Mouse (Mus musculus) hindbrain, embryonic 14.5 days (tissue): ENCODE results near the gene 1700066M21Rik. TPM values are rescaled to one million over a fixed set of nuclear protein-coding genes. Genes with fewer than 3 reads are reported as not detected.

Source experiments
- ATAC-seq: fragments of 200-750 bp; cut with Nextera tagmentation; 2 replicates; pipeline ENCODE4 v1.8.0; 2017; ENCODE audit warnings: moderate number of reproducible peaks, mild to moderate bottlenecking, moderate TSS enrichment, moderate library complexity; ENCODE audit not compliant: low FRiP score
- DNase-seq: peaks from one replicate; pipeline ENCODE4 v3.0.0-alpha.2; 2015; ENCODE audit warnings: low spot score
- H3K27ac ChIP-seq: fragments of 300-500 bp; sonication (generic); 2 replicates; pipeline ENCODE4 v1.5.1; 2014; ENCODE audit warnings: mild to moderate bottlenecking, moderate library complexity
- H3K27me3 ChIP-seq: fragments of 300-500 bp; sonication (generic); 2 replicates; pipeline ENCODE4 v1.6.1; 2014; ENCODE audit warnings: mild to moderate bottlenecking, low read length, mixed read lengths; ENCODE audit not compliant: control insufficient read depth, insufficient read depth
- H3K36me3 ChIP-seq: fragments of 300-500 bp; sonication (generic); replicated peaks from 2 replicates; pipeline ENCODE4 v1.6.1; 2014; ENCODE audit not compliant: control insufficient read depth, insufficient read depth
- H3K4me1 ChIP-seq: fragments of 300-500 bp; sonication (generic); replicated peaks from 2 replicates; pipeline ENCODE4 v1.6.1; 2014; ENCODE audit warnings: antibody characterized with exemption, low read length, mixed read lengths; ENCODE audit not compliant: control insufficient read depth, insufficient read depth
- H3K4me2 ChIP-seq: fragments of 300-500 bp; sonication (generic); replicated peaks from 2 replicates; pipeline ENCODE4 v1.6.1; 2014; ENCODE audit warnings: mild to moderate bottlenecking, moderate library complexity
- H3K4me3 ChIP-seq: fragments of 300-500 bp; sonication (generic); replicated peaks from 2 replicates; pipeline ENCODE4 v1.5.1; 2014; ENCODE audit warnings: mild to moderate bottlenecking, low read length
- H3K9ac ChIP-seq: fragments of 300-500 bp; sonication (generic); 2 replicates; pipeline ENCODE4 v1.6.1; 2014
- H3K9me3 ChIP-seq: fragments of 300-500 bp; sonication (generic); 2 replicates; pipeline ENCODE4 v1.6.1; 2016; ENCODE audit warnings: low read length; ENCODE audit not compliant: control insufficient read depth
- WGBS: fragments of 180-500 bp; shearing (Covaris S2); extraction: QIAGEN DNeasy Blood & Tissue Kit; methylation state at CpG from one replicate; pipeline ENCODE4 v1.1.7; 2014; 5-methylcytosine and 5-hydroxymethylcytosine counted together
- polyA plus RNA-seq: library from polyadenylated mRNA; unstranded; fragments of >200 nt; fragmentation: Nextera tagmentation; extraction: Ambion mirVana; gene quantifications from 2 replicates; pipeline ENCODE4 v1.2.1, GENCODE M21; 2014

Gene 1700066M21Rik
- polyA plus RNA-seq, 1 experiment from 2014 or later, result 23.1 TPM

GRCm38 (mm10) chr1:57408994-57409393 is 31.6 kb downstream of the 1700066M21Rik start:
- ATAC-seq (no peak), DNase-seq (no peak)
- peak overlapping the region; percentile 19 for H3K4me2 ChIP-seq
- H3K4me1 ChIP-seq, result peaks cover 27% of the 10 kb centered on the region
- WGBS, result 96% methylated on average over 2 of the region's 2 CpGs
- no peaks in the 10 kb centered on the region for H3K27me3 ChIP-seq
- H3K9ac ChIP-seq, result no peak overlapping the region
- no peak overlapping the region for H3K4me3 ChIP-seq
- peaks cover 28% of the 10 kb centered on the region for H3K36me3 ChIP-seq
- no peak overlapping the region for H3K27ac ChIP-seq
- H3K9me3 ChIP-seq, result no peaks in the 10 kb centered on the region

- no peaks in the 10 kb centered on the region for H3K9me3 ChIP-seq
- H3K4me3 ChIP-seq, result no peak overlapping the region
- DNase-seq, result no peak
- no peak for ATAC-seq
- no peak overlapping the region for H3K9ac ChIP-seq
- no peaks in the 10 kb centered on the region for H3K27me3 ChIP-seq
- no peak overlapping the region for H3K4me2 ChIP-seq
- no peak overlapping the region for H3K27ac ChIP-seq
- 87% methylated on average over 2 of the region's 2 CpGs for WGBS
- H3K4me1 ChIP-seq, result peaks cover 14% of the 10 kb centered on the region
- peaks cover 53% of the 10 kb centered on the region for H3K36me3 ChIP-seq
Measured at GRCm38 (mm10) chr1:57413397-57413796, 36.0 kb downstream of the 1700066M21Rik start.

GRCm38 (mm10) chr1:57423696-57424095 is 46.3 kb downstream of the 1700066M21Rik start:
- WGBS, result 3% methylated on average over 1 of the region's 1 CpGs
- ATAC-seq, result peak; percentile 83

GRCm38 (mm10) chr1:57428368-57429308 is 51.2 kb downstream of the 1700066M21Rik start:
- Histone ChIP-seq H3K4me1 (peaks cover 16% of the 10 kb centered on the region), H3K27ac (peak overlapping the region; percentile 73), H3K36me3 (no peaks in the 10 kb centered on the region), H3K4me3 (0 out of 2 replicates have a peak overlapping the region, but pooled peaks have one; percentile 10), H3K27me3 (no peaks in the 10 kb centered on the region), H3K9me3 (no peaks in the 10 kb centered on the region), H3K4me2 (peak overlapping the region; percentile 44), H3K9ac (peak overlapping the region; percentile 53)
- DNase-seq (peak; percentile 96), ATAC-seq (peak; percentile 86)
- 47% methylated on average over 16 of the region's 16 CpGs for WGBS

More at GRCm38 (mm10) chr1:57423696-57424095, 46.3 kb downstream of the 1700066M21Rik start:
- H3K9ac ChIP-seq, result no peak overlapping the region
- no peaks in the 10 kb centered on the region for H3K27me3 ChIP-seq
- H3K36me3 ChIP-seq, result no peaks in the 10 kb centered on the region
- H3K4me3 ChIP-seq, result no peak overlapping the region
- H3K4me1 ChIP-seq, result 0 out of 2 replicates have a peak, but pooled peaks cover 2% of the 10 kb centered on the region
- no peaks in the 10 kb centered on the region for H3K9me3 ChIP-seq
- peak; percentile 81 for DNase-seq
- no peak overlapping the region for H3K27ac ChIP-seq
- H3K4me2 ChIP-seq, result no peak overlapping the region

GRCm38 (mm10) chr1:57429786-57430483 is 52.5 kb downstream of the 1700066M21Rik start:
- ATAC-seq (peak; percentile 58; the same call in 1 of the 2 replicates), DNase-seq (peak; percentile 62)
- Histone ChIP-seq H3K9me3 (no peaks in the 10 kb centered on the region), H3K9ac (peak overlapping the region; percentile 2; the same call in 1 of the 2 replicates), H3K4me1 (peaks cover 16% of the 10 kb centered on the region), H3K27ac (peak overlapping the region; percentile 47), H3K4me3 (no peak overlapping the region), H3K4me2 (peak overlapping the region; percentile 44), H3K27me3 (no peaks in the 10 kb centered on the region), H3K36me3 (no peaks in the 10 kb centered on the region)
- 2% methylated on average over 12 of the region's 12 CpGs for WGBS

- 94% methylated on average over 7 of the region's 7 CpGs for WGBS
- Histone ChIP-seq H3K4me1 (peaks cover 29% of the 10 kb centered on the region), H3K4me2 (no peak overlapping the region), H3K27ac (no peak overlapping the region), H3K36me3 (no peaks in the 10 kb centered on the region), H3K9me3 (no peaks in the 10 kb centered on the region), H3K9ac (no peak overlapping the region), H3K27me3 (no peaks in the 10 kb centered on the region), H3K4me3 (no peak overlapping the region)
- no peak for ATAC-seq
- no peak for DNase-seq
Measured at GRCm38 (mm10) chr1:57433141-57433540, 55.7 kb downstream of the 1700066M21Rik start.

Other genes starting within 250 kb of the 1700066M21Rik start
- 14.9 and 16.0 TPM in 2 replicates for gene Maip1, start 28.7 kb downstream of the 1700066M21Rik start, polyA plus RNA-seq
- gene Tyw5, start 29.5 kb downstream of the 1700066M21Rik start, polyA plus RNA-seq, result 20.9 and 28.9 TPM in 2 replicates